Mouse (Mus musculus): Measurements from ENCODE around the gene Gucy2e. TPM values are rescaled to one million over a fixed set of nuclear protein-coding genes. Genes with fewer than 3 reads are reported as not detected.
A peak's percentile ranks its signal among the peaks of the same experiment; 100 is the strongest.

Gucy2e gene
- total RNA-seq (2015) (0.16 TPM in 1 of 2 replicates, not detected in the other), total RNA-seq (2017) (0.07 and 0.33 TPM in 2 replicates)

DNA sequence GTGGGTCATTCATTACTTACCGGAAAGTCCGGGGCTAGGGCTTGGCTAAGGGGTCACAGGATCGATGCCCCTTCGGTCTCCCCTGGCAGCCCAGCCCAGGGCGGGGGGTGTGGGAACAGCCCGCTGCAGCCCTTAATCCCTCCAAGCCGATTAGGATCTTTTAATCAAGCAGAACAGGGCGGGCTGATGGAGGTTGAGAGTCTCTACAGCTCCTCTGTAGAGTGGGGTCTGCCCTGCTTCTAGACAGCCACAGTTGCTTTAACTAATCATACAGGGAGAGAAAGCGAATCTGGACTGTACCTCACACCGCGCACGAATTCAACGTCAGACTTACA lies at the start of gene Gucy2e:
TSS of gene Gucy2e (minus strand) at position 111 of the 335 bp plus-strand sequence.
- ATAC-seq (ENCODE audit: poor library complexity, severe bottlenecking): no peak

- no peak for ATAC-seq (ENCODE audit: poor library complexity, severe bottlenecking)
Measured at GRCm38 (mm10) chr11:69277267-69277666, 40.4 kb upstream of the Gucy2e start.

GRCm38 (mm10) chr11:69276081-69276480 lies 39.2 kb upstream of the Gucy2e start:
- ATAC-seq (ENCODE audit: poor library complexity, severe bottlenecking): no peak

- no peak for ATAC-seq (ENCODE audit: poor library complexity, severe bottlenecking)
Measured at GRCm38 (mm10) chr11:69275650-69276049, 38.8 kb upstream of the Gucy2e start.

GRCm38 (mm10) chr11:69272122-69272740 lies 35.4 kb upstream of the Gucy2e start:
- peak; percentile 56 for ATAC-seq (ENCODE audit: poor library complexity, severe bottlenecking)

- ATAC-seq (ENCODE audit: poor library complexity, severe bottlenecking): peak; percentile 47; the same call in 1 of the 2 replicates
Measured at GRCm38 (mm10) chr11:69269575-69269974, 32.7 kb upstream of the Gucy2e start.

DNA sequence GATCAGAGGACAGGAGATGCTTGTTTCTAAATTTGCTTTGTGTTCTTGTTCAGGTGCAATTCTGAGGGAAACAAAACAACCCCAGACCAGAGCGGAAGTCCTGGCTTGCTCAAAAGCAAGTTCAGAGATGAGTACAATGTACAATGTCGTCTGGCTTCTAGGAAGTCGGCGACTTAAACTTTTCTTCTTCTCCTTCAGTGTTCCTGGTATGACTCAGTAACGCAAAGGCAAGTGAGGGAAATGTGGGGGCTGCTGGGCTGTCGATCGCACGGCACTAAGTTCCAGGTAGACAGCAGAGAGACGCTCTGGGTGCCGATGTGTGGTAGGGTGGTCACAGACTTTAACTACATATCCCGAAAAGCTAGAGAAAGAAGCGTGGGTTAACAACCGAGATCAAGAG lies 31.3 kb upstream of the Gucy2e start:
- ATAC-seq (ENCODE audit: poor library complexity, severe bottlenecking): no peak

DNA sequence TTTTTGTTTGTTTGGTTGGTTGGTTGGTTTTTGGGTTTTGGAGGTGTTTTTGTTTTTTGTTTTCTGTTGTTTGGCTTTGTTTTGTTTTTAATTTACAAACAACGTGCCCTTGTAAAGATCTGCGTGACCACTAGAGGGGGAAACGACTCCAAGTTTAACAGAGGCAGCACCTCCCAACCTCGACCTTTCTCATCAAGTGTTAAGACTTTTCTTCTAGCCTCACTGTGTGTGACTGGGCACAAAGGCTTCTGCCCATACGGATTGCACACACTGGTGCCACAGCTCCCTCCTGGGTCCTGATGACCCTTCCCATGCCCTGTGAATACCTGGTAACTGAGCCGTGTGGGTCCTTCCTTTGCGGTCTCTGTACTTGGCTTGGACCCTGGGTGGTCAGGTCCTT lies 30.5 kb upstream of the Gucy2e start:
- ATAC-seq (ENCODE audit: poor library complexity, severe bottlenecking): no peak

GRCm38 (mm10) chr11:69266253-69266652 lies 29.4 kb upstream of the Gucy2e start:
- no peak for ATAC-seq (ENCODE audit: poor library complexity, severe bottlenecking)

DNA sequence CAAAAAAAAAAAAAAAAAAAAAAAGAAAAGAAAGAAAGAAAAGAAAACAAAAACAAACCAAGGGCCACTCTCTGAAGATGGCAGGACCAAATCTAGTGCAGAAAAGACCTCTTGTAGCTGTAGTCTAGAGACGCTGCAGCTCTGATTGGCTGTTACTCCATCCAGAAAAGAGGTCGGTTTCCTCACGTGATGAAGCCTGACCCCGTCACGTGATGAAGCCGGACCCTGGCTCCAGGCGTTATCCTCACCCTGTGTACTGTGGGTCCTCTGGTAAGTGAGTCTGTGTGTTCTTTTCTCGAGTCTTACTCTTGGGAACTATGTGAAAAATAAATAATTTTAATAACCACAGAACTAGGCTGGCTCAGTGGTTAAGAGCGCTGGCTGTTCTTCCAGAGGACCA lies 28.6 kb upstream of the Gucy2e start:
- ATAC-seq (ENCODE audit: poor library complexity, severe bottlenecking): no peak

GRCm38 (mm10) chr11:69264276-69264675 lies 27.4 kb upstream of the Gucy2e start:
- no peak for ATAC-seq (ENCODE audit: poor library complexity, severe bottlenecking)

GRCm38 (mm10) chr11:69260111-69260510 lies 23.3 kb upstream of the Gucy2e start:
- no peak for ATAC-seq (ENCODE audit: poor library complexity, severe bottlenecking)

DNA sequence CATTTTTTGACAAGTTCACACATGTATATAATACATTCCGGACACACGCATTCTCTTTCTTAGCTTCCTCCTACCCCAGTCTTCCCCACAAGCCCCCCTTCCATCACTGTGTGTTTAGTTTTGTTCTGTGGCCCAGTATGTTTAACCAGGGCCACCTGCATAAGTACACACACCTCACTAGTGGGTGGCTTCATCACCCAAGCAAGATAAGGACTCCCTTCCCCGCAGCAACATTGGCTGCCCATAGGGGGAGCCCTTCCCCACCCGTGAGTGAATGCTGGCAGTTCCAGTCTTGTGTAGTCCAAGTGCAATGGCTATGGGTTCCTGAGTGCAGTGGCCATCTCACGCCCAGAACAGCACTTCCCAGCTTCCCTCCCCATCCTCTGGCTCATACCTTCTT lies 21.5 kb upstream of the Gucy2e start:
- ATAC-seq (ENCODE audit: poor library complexity, severe bottlenecking): peak; percentile 91

DNA sequence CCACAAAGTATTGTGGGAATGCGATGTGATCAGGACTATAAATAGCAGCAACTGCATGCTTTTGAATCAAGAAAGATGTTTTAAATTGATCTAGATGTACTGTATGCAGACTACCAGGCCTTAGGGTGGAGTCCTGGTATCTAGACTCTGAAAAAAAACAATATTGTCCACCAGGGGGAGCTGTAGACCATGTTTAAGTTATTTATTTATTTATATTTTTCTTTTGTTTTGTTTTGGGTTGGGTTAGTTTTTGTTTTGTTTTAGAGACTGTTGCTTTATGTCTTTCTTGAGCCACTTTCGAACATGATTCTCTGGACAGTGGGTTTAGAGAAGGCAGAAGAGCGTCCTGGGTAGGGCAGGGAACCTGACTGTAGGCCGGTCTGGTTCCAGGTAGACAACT lies 21.0 kb upstream of the Gucy2e start:
- ATAC-seq (ENCODE audit: poor library complexity, severe bottlenecking): peak; percentile 70

GRCm38 (mm10) chr11:69257072-69257471 lies 20.2 kb upstream of the Gucy2e start:
- ATAC-seq (ENCODE audit: poor library complexity, severe bottlenecking): no peak

- no peak for ATAC-seq (ENCODE audit: poor library complexity, severe bottlenecking)
Measured at GRCm38 (mm10) chr11:69254808-69255207, 18.0 kb upstream of the Gucy2e start.

DNA sequence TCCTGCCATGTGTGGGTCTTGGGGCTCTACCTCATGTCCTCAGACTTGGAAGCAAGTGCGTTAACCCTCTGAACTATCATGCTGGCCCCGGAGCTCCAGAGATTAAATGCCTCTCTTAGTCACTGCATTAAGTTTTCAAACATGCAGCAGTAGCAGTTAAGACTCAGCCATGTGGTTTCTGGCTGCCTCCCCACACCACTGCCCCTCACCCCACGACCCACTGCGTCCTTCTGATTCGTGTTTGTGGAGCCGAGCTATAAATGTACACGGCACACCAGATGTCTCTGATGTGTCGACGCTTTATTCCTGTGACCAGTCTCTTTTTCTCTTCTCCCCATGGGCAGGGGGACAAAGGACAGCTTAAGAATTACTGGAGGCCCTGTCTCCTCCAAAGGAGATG lies 16.3 kb upstream of the Gucy2e start:
- no peak for ATAC-seq (ENCODE audit: poor library complexity, severe bottlenecking)

DNA sequence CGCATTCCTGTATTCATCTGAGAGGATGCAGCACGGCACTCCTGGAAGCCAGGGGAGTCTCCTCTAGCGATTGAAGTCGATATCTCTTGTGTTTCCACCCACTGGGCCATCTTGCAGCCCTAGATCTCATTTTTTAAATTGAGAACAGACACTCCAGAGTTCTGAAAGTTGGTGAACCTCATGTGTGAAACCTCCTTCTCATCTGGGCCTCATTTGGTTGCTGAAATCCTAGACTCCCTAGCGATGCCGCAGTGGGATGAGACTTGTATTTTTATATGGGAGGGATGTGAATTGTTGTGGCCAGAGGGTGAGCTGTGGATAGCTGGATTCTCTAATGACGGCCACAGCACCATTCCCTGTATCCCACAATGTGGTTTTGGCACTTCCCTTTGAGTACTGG lies 15.1 kb upstream of the Gucy2e start:
- ATAC-seq (ENCODE audit: poor library complexity, severe bottlenecking): no peak

DNA sequence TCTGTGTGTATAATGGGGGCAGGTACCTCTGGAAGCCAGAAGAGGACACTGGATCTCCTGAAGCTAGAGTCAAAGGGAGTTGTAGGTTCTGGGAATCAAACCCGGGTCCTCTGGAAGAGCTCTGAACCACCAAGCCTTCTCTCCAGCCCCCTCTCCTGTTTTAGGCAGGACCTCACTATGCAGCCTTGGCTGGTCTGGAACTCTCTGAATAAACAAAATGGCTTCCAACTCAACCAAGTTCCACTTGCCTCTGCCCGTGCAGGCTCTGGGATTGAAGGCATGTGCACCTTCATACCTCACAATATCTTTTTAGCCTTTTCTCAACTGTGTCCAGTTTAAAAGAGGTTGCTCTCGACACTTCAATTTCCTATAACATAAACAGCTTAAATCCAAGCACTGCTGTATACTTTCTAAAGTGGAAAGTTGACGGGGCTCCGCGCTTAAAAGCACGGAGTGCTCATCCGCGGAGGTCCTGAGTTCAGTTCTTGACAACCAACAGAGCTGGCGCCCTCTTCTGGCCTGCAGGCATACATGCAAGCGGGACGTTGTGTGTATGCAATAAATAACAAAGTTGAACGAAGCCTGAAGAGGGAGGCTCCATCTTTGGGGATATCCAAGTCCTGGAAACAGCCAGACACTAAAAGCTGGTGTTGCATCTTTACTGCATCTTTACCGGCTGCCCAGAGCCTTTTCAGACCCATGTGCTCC lies 14.5 kb upstream of the Gucy2e start:
- no peak for ATAC-seq (ENCODE audit: poor library complexity, severe bottlenecking)

DNA sequence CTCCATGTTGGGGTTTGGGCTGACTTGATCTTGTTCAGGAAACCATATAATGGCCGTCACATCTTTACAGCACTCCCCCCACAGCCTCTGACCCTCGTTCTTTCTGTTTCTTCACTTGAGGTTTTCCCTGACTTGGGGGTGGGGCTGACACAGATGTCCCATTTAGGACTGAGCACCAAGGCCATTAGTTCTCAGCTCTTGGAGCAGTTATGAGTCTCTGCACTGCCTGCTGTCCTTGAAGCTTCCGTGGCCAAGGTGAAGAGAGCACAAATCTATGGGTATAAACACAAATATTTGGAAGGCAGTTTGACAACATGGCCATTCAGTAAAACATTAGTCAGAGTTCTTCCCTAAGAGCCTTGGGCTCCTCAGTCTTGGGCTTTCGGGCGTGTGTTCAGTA lies 13.3 kb upstream of the Gucy2e start:
- no peak for ATAC-seq (ENCODE audit: poor library complexity, severe bottlenecking)

DNA sequence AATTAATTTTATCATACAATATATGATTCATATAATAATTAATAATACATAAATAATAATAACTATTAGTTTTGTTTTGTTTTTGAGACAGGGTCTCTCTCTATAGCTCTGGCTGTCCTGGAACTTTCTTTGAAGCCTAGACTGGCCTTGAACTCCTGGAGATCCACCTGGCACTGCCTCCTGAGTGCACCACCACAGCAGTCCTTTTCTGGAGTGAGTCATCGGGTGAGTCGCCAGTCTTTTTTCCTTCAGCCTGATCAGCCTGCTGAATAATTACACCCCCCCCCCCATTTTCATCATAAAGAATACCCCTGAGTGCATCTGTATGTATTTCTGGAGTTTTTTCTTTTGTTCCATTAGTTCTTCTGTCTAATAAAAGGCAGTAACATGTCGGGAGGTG lies 12.3 kb upstream of the Gucy2e start:
- ATAC-seq (ENCODE audit: poor library complexity, severe bottlenecking): no peak

DNA sequence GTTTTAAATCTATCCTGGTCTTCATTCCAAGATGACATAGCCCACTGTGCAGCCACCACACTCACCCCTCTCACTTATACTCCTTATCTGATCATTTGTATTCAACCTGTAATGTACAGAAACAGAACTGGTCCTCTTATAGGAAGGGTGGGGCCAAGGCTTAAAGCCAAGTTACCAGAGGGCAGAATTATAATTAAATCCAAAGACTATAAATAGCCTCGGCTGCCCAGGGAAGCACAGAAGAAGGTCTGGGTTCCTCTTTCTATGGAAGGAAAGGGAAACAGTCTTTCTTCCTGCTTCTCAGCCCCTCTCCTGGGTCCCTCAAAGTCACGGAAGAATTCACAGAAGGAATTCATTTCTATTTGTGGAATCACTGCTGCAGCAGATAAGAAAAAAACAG lies 8.8 kb upstream of the Gucy2e start:
- ATAC-seq (ENCODE audit: poor library complexity, severe bottlenecking): peak; percentile 45; the same call in 1 of the 2 replicates

DNA sequence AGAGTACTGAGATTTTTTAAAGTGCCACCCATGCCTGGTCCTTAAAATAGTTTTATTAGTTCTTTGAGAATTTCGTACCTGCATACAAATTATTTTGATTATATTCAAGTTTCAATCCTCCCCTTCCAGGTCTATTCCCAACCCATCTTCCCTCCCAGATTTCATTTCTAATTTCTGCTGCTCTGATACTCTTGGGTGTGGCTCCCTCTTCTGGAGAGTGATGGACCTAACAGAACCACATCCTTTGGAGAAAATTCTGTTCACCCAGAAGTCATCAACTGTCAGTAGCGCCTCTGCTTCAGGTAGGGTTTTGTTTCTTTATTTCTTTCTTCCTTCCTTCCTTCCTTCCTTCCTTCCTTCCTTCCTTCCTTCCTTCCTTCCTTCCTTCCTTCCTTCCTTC lies 8.1 kb upstream of the Gucy2e start:
- no peak for ATAC-seq (ENCODE audit: poor library complexity, severe bottlenecking)
